Mouse (Mus musculus): ENCODE data around the gene Slc39a9.

DNA sequence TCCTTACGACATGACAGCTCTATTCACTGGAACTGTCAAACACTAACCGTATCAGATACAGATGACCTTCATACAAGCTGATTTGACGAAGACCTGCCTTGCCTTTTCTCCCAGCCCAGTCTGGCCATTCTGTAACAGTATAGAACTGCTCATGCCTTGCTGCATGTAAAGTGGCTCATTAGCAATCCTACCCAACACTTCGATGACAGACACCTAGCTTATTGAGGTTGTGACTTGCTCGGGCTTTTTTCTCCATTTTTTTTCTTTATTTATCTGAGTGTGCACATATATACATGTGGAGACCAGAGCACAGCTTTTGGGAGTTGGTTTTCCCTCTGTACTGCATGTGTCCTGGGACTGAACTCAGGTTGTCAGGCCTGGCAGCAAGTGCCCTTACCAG lies 11.9 kb upstream of the Slc39a9 start:
- TF ChIP-seq EP300 (IDR thresholded peaks at IDR 0.05; ENCODE audit: insufficient read depth, low read depth, low read length) (no peak), CTCF (IDR thresholded peaks at IDR 0.05; ENCODE audit: low read depth, low read length) (no peak)
